Mouse (Mus musculus): Measurements from ENCODE around the gene Fam13c.
"Not testable (repeated sequence)": the region's sequence is repeated elsewhere in the genome, so short reads cannot be mapped to it uniquely, and the experiment has no call there.

Gene Fam13c

DNA sequence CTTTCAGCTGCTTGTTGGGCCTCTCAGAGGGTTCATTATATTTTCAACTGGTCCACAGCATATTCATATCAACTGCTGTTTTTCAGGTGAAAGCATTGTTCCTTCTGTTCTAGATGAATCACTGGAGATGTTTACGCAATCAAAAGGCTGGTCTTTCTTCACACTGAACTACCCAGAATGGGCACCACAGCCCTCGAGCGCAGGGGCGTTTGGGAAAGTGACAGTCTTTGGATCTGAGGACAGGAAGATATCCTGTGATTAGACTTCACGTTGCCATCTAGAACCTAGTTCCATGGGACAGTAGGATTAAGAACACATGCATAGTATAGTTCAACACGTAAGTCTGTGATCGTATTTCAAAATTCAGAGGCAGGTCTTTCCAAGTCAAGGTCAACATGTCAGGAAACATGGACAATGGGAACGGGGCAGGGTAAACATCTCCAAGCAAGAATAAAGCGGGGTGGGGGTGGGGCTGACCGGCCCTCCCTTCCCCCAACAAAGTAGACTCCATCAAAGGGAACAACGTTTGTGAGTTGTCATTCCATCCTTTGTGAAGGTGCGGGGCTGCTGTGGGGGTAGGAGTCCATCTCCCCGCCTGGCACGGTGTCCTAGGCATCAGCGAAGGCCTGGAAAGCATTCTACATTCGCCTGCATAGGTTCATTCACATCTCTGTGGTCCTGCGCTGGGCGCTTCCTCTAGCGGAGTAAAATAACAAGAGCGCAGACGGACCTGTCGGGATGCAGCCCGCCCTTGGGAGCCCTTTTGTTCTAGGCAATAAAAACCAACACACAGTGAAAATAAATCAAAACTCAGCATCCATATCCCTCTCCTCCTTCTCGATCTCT, at the start of gene Fam13c:
Gene Fam13c, plus strand, starts transcription at position 806 of the 846 bp plus-strand sequence.
- no peak for DNase-seq (ENCODE audit: low read depth)

DNA sequence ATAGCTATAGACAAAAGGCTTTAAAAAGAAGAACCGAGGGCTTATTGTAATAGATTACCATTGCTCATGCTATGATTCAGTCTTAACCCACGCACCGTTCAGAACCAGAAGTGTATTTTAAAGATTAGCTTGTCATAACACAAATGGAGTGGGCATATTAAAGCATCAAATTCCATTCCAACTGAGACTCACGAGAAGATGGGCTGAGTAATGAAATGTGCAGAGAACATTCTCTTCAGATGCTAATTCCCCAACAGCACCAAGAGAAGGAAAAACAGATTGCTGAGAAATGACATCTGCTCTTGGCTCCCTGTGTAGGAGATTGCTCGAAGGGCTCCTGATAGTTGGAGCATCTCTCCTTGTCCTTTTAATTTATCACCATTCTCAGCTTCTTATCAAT, 44.4 kb upstream of the Fam13c start:
- DNase-seq (ENCODE audit: low read depth) = no peak

DNA sequence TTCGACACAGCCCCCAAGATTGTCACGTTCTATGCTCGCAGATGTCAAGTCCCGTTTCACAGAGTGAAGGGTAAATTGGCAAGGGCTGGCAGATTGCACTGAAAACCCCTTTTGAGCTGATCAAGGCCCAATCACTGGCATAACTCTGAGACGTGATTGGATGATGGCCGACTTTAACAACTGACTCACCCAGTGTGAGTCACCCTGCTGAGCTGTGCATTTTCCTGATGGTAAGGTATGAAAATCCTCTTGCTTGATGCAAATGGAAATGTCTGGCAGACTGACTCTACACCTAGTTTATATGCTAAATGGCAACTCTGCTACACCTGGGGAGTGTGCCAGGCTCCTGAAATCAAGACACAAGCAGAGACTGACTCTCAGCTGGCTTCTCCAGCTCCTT, 42.1 kb upstream of the Fam13c start:
- DNase-seq (ENCODE audit: low read depth) = no peak

DNA sequence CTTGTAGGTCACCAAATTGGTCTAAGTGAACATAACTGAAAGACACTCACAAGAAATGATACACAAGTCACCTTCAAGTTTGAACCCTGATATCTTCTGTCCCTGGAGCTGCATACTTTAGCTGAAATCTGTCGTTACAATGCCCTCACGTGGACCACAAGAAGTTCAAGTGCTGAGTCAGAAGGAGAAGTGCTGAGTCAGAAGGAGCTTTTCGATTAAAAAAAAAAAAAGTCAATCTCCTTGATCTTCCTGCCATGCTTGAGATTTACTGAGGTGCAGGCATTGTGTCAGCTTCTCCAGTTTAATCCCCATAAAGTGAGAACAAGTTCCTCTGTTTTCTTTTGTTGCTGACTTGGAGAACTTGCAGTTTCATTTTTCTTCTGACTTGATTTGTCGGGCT, 38.3 kb upstream of the Fam13c start:
- DNase-seq (ENCODE audit: low read depth) = no peak

DNA sequence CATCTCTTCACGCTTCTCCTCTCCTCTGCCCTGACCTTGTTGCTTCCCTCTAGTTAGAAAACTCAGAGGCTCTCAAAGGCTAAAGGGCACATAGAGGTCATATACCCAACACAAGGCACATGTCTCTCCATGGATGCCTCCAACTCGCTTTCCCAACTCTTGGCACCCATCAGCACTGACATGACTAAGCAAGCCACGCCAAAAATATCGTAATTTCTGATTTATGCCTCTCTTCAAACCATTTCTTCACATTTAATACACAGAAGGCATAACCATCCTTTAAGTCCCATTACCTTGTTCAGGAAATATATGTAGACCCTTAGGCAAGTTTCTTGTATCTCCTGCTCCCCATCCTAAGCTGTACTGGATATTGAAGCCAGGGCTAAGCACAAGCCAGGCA, 37.6 kb upstream of the Fam13c start:
- no peak for DNase-seq (ENCODE audit: low read depth)

DNA sequence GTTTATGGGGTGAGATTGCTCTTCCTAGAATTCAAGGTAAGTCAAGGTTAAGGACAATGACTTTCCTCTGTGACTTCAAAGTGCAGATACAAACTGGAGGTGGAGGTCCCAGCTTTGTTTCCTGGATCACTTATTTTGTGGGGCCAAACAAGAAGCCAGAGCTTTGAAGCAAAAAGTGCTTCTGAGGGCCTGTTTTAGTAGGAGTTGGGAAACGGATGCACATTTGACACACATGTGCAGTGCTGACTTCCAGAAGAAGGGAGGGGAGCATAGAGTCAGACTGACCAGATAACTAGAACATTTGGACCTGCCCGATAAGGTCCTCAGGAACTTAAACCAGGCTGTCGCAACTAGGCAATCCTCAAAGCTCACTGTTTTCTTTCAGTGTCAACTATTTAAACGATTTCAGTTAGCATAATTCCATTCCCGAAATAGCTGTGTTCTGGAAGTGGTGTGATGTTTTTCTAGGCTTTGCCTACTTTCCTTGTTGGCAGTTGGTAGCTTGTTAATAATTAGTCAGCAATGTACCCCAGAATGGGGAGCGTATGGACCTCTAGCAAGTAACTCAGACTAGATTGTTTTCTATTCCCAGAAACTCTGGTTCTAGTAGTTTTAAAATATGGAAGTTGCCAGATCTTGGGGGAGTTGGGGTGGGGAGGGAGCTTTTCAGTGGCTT, 22.3 kb upstream of the Fam13c start:
- no peak for DNase-seq (ENCODE audit: low read depth)

DNA sequence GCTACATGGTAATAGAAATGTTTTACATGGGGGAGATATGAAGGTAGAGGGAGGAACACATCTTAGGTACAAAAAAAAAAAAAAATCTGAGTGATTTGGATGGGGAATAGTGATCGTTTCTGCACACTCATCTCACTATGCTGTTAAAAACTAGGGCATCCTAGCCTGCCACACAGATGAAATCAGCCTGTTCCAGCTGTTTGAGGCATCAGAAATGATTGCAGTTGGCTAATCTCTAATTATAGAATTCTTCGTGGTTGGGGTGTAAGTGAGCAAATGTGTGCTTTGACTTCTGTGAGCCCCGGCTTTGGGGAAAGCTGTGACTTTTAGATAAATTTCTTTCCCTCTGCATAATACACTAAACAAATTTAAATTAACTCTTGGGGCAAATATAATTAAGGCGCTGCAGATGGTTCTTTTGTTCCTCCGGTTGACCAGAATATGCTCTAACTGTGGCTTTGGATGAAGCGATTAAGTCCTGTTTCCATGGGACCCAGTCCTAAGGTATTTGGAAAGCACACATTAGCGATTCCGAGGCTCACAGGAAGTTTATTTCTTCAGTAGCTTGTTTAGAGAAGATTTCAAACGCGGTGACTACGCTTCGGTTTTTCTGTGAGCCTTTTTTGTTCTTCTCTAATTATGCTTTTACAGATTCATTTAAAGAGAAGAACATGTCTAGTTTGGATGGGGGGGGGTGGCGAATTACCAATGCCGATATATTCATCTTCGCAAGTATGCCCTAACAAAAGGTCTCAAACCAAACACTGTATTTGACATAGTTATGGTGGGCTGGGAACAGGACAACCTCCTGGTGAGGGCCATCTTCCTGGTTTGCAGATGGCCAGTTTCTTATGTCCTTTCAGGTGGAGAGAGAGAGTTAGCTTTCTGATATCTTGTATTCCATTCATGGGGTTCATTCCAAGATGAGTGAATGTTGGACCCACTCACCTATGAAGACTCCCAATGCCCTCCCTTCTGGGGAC, 20.7 kb upstream of the Fam13c start:
- no peak for DNase-seq (ENCODE audit: low read depth)

DNA sequence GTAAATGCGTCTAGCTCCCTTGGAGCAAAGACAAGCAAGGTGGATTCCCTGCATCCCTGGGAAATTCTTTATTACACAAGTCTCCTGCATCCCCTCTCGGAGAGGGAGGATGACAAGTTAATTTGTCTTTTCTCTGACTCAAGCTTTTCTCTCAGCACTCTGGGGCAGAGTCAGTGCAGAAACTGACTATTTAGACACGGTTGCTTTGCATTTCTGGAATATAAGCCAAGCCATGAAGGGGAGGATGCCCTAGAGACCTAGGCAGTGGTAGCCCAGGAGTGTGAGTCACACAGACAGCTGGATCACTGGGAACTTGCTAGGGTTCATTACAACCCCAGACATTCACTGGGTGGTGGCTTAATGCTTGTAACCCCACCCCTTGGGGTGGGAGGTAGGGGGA, 13.9 kb upstream of the Fam13c start:
- no peak for DNase-seq (ENCODE audit: low read depth)

DNA sequence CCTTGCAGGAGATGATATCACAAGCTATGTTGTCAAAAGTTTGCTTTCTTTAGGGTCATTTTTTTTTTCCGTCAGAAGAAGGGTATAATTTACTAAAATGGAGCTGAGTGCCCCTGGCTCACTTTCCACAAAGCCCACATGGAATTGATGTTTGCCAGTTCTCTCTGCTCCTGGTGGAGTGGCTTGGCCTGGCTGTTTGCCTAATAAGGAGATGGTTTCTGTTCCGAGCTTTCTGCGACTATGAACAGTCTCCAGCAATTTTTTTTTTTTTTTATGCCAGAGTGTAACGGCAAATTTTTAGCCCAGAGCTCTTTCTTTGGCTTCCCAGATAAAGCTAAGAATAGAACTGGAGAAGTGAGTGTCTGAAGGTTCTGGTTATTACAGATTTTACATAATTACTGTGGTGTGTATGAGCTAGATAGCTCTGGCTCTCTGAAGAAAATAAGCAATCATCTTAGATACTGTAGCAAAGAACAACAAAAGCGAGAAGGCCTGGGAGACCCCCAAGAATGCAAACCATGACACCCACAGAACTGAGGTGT, 12.1 kb upstream of the Fam13c start:
- DNase-seq (ENCODE audit: low read depth) = no peak

DNA sequence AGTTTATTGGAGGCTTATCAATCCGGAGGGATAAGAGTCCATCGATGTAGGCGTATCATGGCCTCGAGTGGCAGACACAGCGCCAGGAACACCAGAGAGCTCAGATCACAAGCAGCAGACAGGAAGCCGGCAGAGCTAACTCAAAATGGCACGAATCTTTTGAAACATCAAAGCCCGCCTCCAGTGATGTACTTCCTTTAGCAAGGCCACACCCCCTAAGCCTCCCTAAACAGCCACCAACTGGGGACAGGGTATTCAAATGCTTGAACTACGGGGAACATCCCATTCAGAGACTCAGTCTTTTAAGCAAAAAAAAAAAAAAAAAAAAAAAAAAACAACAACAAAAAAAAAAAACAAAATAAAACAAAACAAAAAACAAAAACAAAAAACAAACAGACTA, 10.9 kb upstream of the Fam13c start:
- no peak for DNase-seq (ENCODE audit: low read depth)

DNA sequence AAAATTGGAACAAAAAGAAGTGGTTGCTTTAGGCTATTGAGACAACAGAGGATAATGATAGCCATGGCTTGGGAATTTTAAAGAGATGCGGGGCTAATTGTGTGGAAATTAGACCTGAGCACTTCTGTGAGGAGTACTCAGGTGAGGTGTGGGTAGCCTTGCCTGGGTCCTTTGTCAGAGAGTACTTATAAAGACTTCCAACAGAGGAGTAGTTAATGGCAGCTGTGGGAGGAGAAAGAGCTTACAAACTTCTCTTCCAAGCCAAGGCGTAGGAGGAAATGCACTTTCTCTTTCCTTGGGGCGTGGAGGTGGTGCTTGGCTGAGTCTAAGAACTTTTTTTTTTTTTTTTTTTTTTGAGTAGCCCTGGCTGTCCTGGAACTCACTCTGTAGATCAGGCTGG, 6.9 kb upstream of the Fam13c start:
- DNase-seq (ENCODE audit: low read depth) = no peak

DNA sequence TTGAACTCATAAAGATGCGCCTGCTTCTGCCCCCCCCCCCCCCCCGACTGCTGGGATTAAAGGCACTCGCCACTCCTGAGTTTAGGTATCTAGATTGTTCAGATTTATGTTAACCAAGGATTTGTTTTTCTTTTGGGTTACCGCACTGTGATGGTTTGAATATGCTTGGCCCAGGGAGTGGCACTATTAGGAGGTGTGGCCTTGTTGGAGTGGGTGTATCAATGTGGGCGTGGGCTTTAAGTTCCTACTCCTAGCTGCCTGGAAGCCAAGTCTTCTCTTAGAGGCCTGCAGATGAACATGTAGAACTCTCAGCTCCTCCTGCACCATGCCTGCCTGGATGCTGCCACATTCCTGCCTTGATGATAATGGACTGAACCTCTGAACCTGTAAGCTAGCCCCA, 6.5 kb upstream of the Fam13c start:
- not testable (repeated sequence) for DNase-seq (ENCODE audit: low read depth)

DNA sequence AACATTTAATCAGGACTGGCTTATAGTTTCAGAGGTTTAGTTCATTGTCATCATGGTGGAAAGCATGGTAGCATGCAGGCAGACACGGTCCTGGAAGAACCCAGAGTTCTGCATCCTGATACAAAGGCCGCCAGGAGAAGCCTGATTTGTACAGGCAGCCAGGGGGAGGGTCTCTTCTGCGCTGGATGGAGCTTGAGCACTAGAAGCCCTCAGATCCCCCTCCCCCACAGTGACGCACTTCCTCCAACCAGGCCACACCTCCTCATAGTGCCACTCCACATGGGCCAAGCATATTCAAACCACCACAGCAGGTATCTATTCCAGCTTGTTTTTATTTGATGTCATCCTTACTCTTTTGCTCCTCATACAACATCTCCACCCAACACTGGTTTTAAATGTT, 3.6 kb upstream of the Fam13c start:
- DNase-seq (ENCODE audit: low read depth) = no peak

DNA sequence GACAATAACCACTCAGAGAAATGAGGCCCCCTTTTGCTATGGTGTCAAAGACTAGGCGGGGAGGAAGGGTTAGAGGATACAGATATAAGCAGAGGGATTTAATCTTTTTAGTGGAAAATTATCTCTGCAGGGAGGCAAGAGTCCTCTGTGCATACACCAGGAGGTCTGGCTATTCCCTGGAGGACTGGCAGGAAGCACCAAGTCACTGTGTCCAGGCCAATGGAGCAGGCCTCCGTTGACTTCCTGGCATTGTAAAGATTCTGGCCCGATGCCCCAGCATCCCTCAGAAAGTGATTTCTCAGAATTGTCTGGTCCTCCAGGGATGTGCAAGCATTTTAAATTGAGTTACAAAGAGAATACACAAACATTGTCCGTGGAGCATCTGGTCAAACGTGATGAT, 3.0 kb upstream of the Fam13c start:
- no peak for DNase-seq (ENCODE audit: low read depth)

DNA sequence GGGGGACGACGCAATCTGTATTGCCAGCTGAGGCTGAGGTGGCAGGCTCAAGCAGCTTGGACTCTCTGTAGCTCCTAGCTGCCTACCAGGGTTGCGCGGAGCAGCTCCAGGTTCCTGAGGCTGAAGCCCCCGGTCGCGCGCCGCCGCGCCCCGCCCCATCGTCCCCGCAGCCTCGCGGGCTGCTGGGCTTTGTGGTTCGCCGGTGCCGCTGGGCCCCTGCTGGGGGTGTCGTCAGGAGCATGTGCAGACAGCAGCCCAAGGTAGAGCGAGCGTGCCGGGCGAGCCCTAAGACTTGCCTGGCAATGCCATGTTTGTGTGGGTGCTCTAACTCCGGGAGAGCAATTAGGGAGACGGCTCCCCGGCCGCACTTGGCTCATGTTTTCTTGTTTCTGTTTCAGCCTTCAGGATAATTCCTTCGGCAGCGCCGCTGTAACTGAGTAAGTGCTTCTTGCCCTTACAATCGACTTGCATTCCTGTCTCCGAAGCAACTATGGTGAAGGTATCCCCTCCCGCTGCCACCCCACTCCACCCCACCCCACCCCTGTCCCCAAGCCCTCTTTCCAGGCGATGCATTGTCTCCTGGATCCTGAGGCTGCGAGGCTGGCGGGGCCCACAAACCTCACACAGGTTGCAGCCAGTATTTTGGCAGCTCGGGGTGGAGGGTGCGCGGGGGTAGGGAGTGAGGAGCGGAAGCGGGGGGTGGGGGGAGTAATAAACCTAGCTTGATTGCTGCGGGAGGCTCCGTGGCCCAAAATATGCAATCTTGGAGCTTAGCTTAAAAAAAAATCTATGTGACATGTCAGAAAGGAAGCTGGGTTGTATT, 569 bp downstream of the Fam13c start:
- DNase-seq (ENCODE audit: low read depth) = no peak

DNA sequence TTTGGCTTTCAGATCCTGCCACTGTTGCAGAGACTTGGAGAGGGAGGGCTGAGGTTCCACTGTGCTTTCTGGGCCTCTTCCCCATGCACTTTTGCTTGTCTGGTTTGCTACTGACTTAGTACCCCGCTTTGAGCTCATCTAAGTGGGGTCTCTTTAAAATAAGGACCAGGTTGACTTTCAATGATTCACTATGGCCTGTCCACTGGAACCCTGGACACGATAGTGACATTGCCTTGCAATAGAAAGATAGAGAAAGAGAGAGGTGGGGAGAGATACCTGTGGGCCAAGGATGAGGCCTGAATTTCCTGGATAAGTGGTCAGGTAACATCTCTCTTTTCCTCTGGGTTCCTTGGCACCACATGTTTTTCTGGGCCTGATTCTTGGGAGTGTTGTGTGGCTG, 1.9 kb downstream of the Fam13c start:
- no peak for DNase-seq (ENCODE audit: low read depth)

DNA sequence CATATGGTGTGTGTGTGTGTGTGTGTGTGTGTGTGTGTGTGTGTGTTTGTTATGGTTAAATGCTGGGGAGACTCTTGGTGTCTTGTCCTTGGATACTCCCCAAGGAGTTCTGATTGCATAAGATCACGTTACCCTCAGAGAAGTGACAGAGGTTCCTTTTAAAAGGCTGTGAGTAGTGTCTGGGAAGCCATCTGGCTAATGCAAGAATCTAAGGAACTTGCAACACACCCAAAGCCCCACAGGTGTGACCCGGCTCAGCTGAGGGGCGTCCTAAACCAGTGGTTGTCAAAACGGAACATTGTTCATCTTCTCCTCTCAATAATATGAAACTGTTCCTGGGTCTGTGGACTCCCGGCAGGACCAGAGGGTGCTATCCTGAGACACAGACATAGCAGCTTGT, 2.3 kb downstream of the Fam13c start:
- DNase-seq (ENCODE audit: low read depth) = no peak

DNA sequence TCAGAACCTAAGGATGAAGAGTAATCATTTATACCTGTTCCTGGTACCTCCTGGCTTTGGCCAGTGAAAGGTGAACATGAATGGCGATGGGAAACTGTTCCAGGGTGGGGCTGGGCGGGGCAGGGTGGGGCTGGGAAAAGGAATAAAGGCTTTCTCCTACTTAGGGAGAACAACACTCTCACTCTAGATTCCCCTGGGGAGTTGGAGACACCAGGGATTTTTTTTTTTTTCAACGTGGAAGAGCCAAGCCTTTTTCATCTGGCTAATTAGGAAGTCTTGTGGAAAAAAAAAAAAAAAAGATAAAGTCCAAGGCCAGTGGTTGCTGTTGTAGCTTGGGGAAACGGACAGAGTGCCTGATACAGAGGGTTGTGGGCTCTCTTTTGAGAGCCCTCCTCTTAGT, 7.5 kb downstream of the Fam13c start:
- no peak for DNase-seq (ENCODE audit: low read depth)

DNA sequence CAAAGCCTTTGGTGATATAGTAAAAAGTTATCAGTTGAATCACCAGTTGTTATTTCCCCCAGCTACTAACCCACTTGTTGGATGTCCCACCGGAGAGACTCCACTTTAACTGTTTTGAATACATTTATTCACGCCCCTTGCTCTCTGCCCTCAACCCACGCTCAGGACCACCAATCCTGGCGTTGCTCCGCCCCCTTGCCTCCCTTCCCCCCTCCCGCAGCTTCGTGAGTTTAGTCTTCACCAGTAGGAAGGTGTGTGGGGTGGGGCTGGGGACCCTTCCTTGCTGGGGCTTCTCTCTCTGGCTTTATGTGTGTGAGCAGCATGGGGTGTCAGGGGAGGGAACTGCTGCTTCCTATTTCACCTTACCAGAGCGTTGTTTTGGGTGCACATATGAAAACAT, 8.9 kb downstream of the Fam13c start:
- no peak for DNase-seq (ENCODE audit: low read depth)

DNA sequence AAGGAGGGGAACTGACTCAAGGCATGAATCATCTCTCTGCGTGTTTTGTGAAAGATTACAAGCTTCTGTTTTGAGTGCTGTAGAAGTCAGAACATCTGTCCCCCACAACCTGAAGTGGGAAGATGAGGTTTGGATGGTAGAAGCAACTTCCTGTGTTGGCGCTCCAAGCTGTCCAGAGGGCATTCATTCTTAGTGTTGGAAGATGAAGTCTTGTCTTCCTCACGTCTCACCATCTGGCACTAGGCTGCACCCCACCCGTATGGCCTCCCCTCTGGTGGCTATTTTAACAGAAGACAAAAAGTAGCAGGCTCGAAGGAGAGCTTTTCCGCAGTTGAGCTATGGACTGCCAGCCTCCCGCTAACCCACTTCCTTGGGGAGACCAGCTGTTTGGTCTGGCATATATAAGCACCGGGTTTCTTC, 15.6 kb downstream of the Fam13c start:
- DNase-seq (ENCODE audit: low read depth) = no peak

DNA sequence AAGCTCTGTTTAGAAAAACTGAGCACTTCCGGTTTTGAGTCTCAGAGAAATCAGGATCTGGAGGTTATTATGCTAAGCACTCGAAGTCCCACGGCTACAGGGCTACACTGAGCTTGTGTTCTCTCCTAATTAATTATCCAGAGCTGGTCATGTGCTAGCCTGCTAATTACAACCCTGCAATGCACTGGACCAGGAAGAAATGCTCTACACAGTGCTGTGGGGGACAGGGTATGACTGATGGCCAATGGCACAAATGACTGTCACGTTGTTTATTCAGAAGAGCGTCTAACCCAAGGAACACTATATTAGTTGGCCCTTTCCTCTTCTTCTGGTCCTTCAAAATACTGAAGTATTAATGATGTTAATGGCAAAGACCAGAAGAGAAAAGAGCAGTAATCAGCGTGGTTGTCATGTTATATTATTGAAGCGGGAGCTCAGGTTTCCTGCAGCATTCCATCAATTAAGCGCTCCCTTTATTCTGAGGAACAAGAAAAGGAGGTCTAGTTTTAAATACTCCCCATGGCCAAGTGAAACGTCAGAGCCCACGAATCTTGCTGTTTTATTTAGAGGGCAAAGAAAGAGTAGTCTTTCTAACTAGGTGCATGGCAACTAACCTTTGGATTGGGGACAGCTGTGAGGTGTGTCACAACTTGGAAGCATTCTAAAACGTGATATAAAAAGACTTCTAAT, 18.4 kb downstream of the Fam13c start:
- DNase-seq (ENCODE audit: low read depth) = no peak

Data from c-Kit-positive CD71-positive TER-119-negative erythroid progenitor cells, embryonic 14.5 days (primary cell).